Mouse (Mus musculus) heart, embryonic 15.5 days (tissue): ENCODE measurements around the gene Gm10721. TPM values are rescaled to one million over a fixed set of nuclear protein-coding genes. Genes with fewer than 3 reads are reported as not detected.
"Not testable (repeated sequence)": the region's sequence is repeated elsewhere in the genome, so short reads cannot be mapped to it uniquely, and the experiment has no call there.

Experiments used
- ATAC-seq: fragments of 200-750 bp; cut with Nextera tagmentation; replicated peaks from 2 replicates; pipeline ENCODE4 v1.8.0; 2017; ENCODE audit warnings: low read depth, moderate TSS enrichment; ENCODE audit not compliant: insufficient number of reproducible peaks, insufficient read depth, low FRiP score
- H3K27ac ChIP-seq: fragments of 300-500 bp; sonication (generic); 2 replicates; pipeline ENCODE4 v1.5.1; 2015; ENCODE audit warnings: mild to moderate bottlenecking, inconsistent platforms
- H3K27me3 ChIP-seq: fragments of 300-500 bp; sonication (generic); 2 replicates; pipeline ENCODE4 v1.6.1; 2015; ENCODE audit warnings: inconsistent platforms
- H3K36me3 ChIP-seq: fragments of 300-500 bp; sonication (generic); 2 replicates; pipeline ENCODE4 v1.6.1; 2015; ENCODE audit warnings: mild to moderate bottlenecking, inconsistent platforms
- H3K4me1 ChIP-seq: fragments of 300-500 bp; sonication (generic); replicated peaks from 2 replicates; pipeline ENCODE4 v1.6.1; 2015; ENCODE audit warnings: inconsistent platforms
- H3K4me2 ChIP-seq: fragments of 300-500 bp; sonication (generic); 2 replicates; pipeline ENCODE4 v1.6.1; 2015; ENCODE audit warnings: inconsistent platforms, mild to moderate bottlenecking, moderate library complexity
- H3K4me3 ChIP-seq: fragments of 300-500 bp; sonication (generic); 2 replicates; pipeline ENCODE4 v1.5.1; 2015; ENCODE audit warnings: mild to moderate bottlenecking, inconsistent platforms
- H3K9ac ChIP-seq: fragments of 300-500 bp; sonication (generic); 2 replicates; pipeline ENCODE4 v1.6.1; 2015; ENCODE audit warnings: mild to moderate bottlenecking, inconsistent platforms
- H3K9me3 ChIP-seq: fragments of 300-500 bp; sonication (generic); replicated peaks from 2 replicates; pipeline ENCODE4 v1.6.1; 2016; ENCODE audit warnings: inconsistent platforms
- WGBS: fragments of 180-500 bp; shearing (Covaris S2); methylation state at CpG from one replicate; pipeline ENCODE4 v1.1.7; 2015; ENCODE audit warnings: mixed read lengths; 5-methylcytosine and 5-hydroxymethylcytosine counted together
- polyA plus RNA-seq: library from polyadenylated mRNA; unstranded; fragments of >200 nt; fragmentation: Nextera tagmentation; extraction: Ambion mirVana; gene quantifications from 2 replicates; pipeline ENCODE4 v1.2.1, GENCODE M21; 2015

The Gm10721 gene
- not detected in 2 replicates for polyA plus RNA-seq

DNA sequence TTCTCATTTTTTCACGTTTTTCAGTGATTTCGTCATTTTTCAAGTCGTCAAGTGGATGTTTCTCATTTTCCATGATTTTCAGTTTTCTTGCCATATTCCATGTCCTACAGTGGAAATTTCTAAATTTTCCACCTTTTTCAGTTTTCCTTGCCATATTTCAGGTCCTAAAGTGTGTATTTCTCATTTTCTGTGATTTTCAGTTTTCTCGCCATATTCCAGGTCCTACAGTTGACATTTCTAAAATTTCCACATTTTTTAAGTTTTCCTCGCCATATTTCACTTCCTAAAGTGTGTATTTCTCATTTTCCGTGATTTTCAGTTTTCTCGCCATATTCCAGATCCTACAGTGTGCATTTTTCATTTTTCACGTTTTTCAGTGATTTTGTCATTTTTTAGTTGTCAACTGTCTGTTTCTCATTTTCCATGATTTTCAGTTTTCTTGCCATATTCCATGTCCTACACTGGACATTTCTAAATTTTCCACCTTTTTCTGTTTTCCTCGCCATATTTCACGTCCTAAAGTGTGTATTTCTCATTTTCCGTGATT lies at the start of gene Gm10721:
Gm10721 (plus strand) TSS at position 408 of the 547 bp plus-strand sequence.
- not testable (repeated sequence) for H3K4me1 ChIP-seq, H3K27me3 ChIP-seq, H3K36me3 ChIP-seq, H3K4me3 ChIP-seq, H3K9ac ChIP-seq, H3K27ac ChIP-seq, H3K4me2 ChIP-seq, H3K9me3 ChIP-seq
- whole genome bisulfite sequencing, result 42% methylated on average over 1 of the region's 11 CpGs
- peak; percentile 40; the same call in 1 of the 2 replicates for ATAC-seq

DNA sequence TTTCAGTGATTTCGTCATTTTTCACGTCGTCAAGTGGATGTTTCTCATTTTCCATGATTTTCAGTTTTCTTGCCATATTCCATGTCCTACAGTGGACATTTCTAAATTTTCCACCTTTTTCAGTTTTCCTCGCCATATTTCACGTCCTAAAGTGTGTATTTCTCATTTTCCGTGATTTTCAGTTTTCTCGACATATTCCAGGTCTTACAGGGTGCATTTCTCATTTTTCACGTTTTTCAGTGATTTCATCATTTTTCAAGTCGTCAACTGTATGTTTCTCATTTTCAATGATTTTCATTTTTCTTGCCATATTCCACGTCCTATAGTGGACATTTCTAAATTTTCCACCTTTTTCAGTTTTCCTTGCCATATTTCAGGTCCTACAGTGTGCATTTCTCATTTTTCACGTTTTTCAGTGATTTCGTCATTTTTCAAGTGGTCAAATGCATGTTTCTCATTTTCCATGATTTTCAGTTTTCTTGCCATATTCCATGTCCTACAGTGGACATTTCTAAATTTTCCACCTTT lies 12.4 kb upstream of the Gm10721 start, which contains the start of gene Gm10722:
Gm10722 (plus strand) TSS at position 478 of the 528 bp plus-strand sequence.
- H3K27ac ChIP-seq, H3K36me3 ChIP-seq, H3K4me3 ChIP-seq, H3K9me3 ChIP-seq, ATAC-seq, H3K4me2 ChIP-seq, H3K27me3 ChIP-seq, H3K9ac ChIP-seq, H3K4me1 ChIP-seq: not testable (repeated sequence)
- 68% methylated on average over 12 of the region's 12 CpGs for WGBS

DNA sequence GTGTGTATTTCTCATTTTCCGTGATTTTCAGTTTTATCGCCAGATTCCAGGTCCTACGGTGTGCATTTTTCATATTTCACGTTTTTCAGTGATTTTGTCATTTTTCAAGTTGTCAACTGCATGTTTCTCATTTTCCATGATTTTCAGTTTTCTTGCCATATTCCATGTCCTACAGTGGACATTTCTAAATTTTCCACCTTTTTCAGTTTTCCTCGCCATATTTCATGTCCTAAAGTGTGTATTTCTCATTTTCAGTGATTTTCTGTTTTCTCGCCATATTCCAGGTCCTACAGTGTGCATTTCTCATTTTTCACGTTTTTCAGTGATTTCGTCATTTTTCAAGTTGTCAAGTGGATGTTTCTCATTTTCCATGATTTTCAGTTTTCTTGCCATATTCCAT lies 11.9 kb upstream of the Gm10721 start:
- H3K27ac ChIP-seq, H3K4me1 ChIP-seq, H3K36me3 ChIP-seq, H3K4me2 ChIP-seq, H3K27me3 ChIP-seq, ATAC-seq, H3K9ac ChIP-seq, H3K4me3 ChIP-seq, H3K9me3 ChIP-seq: not testable (repeated sequence)
- 62% methylated on average over 8 of the region's 8 CpGs for WGBS

DNA sequence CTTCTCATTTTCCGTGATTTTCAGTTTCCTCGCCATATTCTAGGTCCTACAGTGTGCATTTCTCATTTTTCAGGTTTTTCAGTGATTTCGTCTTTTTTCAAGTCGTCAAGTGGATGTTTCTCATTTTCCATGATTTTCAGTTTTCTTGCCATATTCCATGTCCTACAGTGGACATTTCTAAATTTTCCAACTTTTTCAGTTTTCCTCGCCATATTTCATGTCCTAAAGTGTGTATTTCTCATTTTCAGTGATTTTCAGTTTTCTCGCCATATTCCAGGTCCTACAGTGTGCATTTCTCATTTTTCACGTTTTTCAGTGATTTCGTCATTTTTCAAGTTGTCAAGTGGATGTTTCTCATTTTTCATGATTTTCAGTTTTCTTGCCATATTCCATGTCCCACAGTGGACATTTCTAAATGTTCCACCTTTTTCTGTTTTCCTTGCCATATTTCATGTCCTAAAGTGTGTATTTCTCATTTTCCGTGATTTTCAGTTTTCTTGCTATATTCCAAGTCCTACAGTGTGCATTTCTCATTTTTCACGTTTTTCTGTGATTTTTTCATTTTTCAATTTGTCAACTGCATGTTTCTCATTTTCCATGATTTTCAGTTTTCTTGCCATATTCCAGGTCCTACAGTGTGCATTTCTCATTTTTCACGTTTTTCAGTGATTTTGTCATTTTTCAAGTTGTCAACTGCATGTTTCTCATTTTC lies 10.8 kb upstream of the Gm10721 start:
- H3K9me3 ChIP-seq, H3K27ac ChIP-seq, H3K36me3 ChIP-seq, H3K4me1 ChIP-seq, H3K9ac ChIP-seq, H3K4me3 ChIP-seq, H3K4me2 ChIP-seq, H3K27me3 ChIP-seq: not testable (repeated sequence)
- ATAC-seq, result peak; percentile 82
- 67% methylated on average over 9 of the region's 11 CpGs for WGBS

DNA sequence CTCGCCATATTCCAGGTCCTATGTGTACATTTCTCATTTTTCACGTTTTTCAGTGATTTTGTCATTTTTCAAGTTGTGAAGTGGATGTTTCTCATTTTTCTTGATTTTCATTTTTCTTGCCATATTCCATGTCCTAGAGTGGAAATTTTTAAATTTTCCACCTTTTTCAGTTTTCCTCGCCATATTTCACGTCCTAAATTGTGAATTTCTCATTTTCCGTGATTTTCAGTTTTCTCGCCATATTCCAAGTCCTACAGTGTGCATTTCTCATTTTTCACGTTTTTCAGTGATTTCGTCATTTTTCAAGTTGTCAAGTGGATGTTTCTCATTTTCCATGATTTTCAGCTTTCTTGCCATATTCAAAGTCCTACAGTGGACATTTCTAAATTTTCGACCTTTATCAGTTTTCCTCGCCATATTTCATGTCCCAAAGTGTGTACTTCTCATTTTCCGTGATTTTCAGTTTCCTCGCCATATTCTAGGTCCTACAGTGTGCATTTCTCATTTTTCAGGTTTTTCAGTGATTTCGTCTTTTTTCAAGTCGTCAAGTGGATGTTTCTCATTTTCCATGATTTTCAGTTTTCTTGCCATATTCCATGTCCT lies 10.0 kb upstream of the Gm10721 start, which contains the start of gene Gm11168:
Gm11168 (plus strand) TSS at position 553 of the 603 bp plus-strand sequence.
- 70% methylated on average over 6 of the region's 14 CpGs for WGBS
- not testable (repeated sequence) for H3K27me3 ChIP-seq, ATAC-seq, H3K27ac ChIP-seq, H3K9ac ChIP-seq, H3K36me3 ChIP-seq, H3K4me2 ChIP-seq, H3K4me1 ChIP-seq, H3K4me3 ChIP-seq
- H3K9me3 ChIP-seq, result peaks cover 11% of the 10 kb centered on the region

DNA sequence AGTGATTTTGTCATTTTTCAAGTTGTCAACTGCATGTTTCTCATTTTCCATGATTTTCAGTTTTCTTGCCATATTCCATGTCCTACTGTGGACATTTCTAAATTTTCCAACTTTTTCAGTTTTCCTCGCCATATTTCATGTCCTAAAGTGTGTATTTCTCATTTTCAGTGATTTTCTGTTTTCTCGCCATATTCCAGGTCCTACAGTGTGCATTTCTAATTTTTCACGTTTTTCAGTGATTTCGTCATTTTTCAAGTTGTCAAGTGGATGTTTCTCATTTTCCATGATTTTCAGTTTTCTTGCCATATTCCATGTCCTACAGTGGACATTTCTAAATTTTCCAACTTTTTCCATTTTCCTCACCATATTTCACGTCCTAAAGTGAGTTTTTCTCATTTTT lies 6.8 kb upstream of the Gm10721 start:
- not testable (repeated sequence) for H3K36me3 ChIP-seq, H3K4me3 ChIP-seq, H3K4me2 ChIP-seq, H3K9ac ChIP-seq, H3K27ac ChIP-seq, H3K27me3 ChIP-seq, H3K4me1 ChIP-seq, ATAC-seq
- peaks cover 11% of the 10 kb centered on the region for H3K9me3 ChIP-seq
- WGBS, result 81% methylated on average over 1 of the region's 5 CpGs

DNA sequence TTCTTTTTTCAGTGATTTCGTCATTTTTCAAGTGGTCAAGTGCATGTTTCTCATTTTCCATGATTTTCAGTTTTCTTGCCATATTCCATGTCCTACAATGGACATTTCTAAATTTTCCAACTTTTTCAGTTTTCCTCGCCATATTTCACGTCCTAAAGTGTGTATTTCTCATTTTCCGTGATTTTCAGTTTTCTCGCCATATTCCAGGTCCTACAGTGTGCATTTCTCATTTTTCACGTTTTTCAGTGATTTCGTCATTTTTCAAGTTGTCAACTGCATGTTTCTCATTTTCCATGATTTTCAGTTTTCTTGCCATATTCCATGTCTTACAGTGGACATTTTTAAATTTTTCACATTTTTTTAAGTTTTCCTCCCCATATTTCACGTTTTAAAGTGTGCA lies 6.3 kb upstream of the Gm10721 start:
- H3K27ac ChIP-seq, H3K4me2 ChIP-seq, H3K4me1 ChIP-seq, H3K27me3 ChIP-seq, H3K9ac ChIP-seq, H3K36me3 ChIP-seq, H3K4me3 ChIP-seq: not testable (repeated sequence)
- peak; percentile 59 for ATAC-seq
- H3K9me3 ChIP-seq, result peaks cover 11% of the 10 kb centered on the region
- WGBS, result 72% methylated on average over 8 of the region's 8 CpGs

DNA sequence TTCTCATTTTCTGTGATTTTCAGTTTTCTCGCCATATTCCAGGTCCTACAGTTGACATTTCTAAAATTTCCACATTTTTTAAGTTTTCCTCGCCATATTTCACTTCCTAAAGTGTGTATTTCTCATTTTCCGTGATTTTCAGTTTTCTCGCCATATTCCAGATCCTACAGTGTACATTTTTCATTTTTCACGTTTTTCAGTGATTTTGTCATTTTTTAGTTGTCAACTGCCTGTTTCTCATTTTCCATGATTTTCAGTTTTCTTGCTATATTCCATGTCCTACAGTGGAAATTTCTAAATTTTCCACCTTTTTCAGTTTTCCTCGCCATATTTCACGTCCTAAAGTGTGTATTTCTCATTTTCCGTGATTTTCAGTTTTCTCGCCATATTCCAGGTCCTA lies 5.7 kb upstream of the Gm10721 start:
- not testable (repeated sequence) for H3K9me3 ChIP-seq, H3K27ac ChIP-seq, H3K36me3 ChIP-seq, H3K4me1 ChIP-seq, H3K27me3 ChIP-seq, H3K4me3 ChIP-seq, H3K4me2 ChIP-seq, H3K9ac ChIP-seq
- ATAC-seq, result 0 out of 2 replicates have a peak, but pooled peaks have one; percentile 11
- 68% methylated on average over 8 of the region's 9 CpGs for WGBS

DNA sequence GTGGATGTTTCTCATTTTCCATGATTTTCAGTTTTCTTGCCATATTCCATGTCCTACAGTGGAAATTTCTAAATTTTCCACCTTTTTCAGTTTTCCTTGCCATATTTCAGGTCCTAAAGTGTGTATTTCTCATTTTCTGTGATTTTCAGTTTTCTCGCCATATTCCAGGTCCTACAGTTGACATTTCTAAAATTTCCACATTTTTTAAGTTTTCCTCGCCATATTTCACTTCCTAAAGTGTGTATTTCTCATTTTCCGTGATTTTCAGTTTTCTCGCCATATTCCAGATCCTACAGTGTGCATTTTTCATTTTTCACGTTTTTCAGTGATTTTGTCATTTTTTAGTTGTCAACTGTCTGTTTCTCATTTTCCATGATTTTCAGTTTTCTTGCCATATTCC lies 3.6 kb upstream of the Gm10721 start:
- peak; percentile 50 for ATAC-seq
- H3K4me3 ChIP-seq, H3K36me3 ChIP-seq, H3K4me2 ChIP-seq, H3K27ac ChIP-seq, H3K9ac ChIP-seq, H3K27me3 ChIP-seq, H3K9me3 ChIP-seq, H3K4me1 ChIP-seq: not testable (repeated sequence)
- WGBS, result no CpG with 5 or more reads among the region's 5 CpGs

DNA sequence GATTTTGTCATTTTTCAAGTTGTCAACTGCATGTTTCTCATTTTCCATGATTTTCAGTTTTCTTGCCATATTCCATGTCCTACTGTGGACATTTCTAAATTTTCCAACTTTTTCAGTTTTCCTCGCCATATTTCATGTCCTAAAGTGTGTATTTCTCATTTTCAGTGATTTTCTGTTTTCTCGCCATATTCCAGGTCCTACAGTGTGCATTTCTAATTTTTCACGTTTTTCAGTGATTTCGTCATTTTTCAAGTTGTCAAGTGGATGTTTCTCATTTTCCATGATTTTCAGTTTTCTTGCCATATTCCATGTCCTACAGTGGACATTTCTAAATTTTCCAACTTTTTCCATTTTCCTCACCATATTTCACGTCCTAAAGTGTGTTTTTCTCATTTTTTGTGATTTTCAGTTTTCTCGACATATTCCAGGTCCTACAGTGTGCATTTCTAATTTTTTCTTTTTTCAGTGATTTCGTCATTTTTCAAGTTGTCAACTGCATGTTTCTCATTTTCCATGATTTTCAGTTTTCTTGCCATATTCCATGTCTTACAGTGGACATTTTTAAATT lies 802 bp upstream of the Gm10721 start:
- not testable (repeated sequence) for ATAC-seq, H3K9me3 ChIP-seq, H3K9ac ChIP-seq, H3K4me1 ChIP-seq, H3K27me3 ChIP-seq, H3K4me2 ChIP-seq, H3K27ac ChIP-seq, H3K4me3 ChIP-seq, H3K36me3 ChIP-seq
- WGBS, result 77% methylated on average over 3 of the region's 7 CpGs

DNA sequence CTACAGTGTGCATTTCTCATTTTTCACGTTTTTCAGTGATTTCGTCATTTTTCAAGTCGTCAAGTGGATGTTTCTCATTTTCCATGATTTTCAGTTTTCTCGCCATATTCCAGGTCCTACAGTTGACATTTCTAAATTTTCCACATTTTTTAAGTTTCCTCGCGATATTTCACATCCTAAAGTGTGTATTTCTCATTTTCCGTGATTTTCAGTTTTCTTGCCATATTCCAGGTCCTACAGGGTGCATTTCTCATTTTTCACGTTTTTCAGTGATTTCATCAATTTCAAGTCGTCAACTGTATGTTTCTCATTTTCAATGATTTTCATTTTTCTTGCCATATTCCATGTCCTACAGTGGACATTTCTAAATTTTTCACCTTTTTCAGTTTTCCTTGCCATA lies 2.4 kb downstream of the Gm10721 start, which contains the start of gene Gm10720:
Gm10720 (plus strand) TSS at position 301 of the 400 bp plus-strand sequence.
- H3K27ac ChIP-seq, H3K4me2 ChIP-seq, H3K27me3 ChIP-seq, H3K4me1 ChIP-seq, H3K36me3 ChIP-seq, H3K9ac ChIP-seq, H3K4me3 ChIP-seq, ATAC-seq, H3K9me3 ChIP-seq: not testable (repeated sequence)
- 58% methylated on average over 5 of the region's 9 CpGs for WGBS
